Mouse (Mus musculus) layer of hippocampus, adult 18-20 months (tissue): Measurements from ENCODE around the gene Spdef. TPM values are rescaled to one million over a fixed set of nuclear protein-coding genes. Genes with fewer than 3 reads are reported as not detected.

Experiments used
- DNase-seq, 2 experiments: peaks; one replicate each; pipeline ENCODE4 v3.0.0; 2022; ENCODE audit warnings: low spot score in 2 of 2
- total RNA-seq, 2 experiments: library from RNA; stranded (reverse); gene quantifications; 2 replicates each; pipeline ENCODE4 v1.2.3; 2021

The Spdef gene
- total RNA-seq, 2 experiments from 2014 or later = not detected

DNA sequence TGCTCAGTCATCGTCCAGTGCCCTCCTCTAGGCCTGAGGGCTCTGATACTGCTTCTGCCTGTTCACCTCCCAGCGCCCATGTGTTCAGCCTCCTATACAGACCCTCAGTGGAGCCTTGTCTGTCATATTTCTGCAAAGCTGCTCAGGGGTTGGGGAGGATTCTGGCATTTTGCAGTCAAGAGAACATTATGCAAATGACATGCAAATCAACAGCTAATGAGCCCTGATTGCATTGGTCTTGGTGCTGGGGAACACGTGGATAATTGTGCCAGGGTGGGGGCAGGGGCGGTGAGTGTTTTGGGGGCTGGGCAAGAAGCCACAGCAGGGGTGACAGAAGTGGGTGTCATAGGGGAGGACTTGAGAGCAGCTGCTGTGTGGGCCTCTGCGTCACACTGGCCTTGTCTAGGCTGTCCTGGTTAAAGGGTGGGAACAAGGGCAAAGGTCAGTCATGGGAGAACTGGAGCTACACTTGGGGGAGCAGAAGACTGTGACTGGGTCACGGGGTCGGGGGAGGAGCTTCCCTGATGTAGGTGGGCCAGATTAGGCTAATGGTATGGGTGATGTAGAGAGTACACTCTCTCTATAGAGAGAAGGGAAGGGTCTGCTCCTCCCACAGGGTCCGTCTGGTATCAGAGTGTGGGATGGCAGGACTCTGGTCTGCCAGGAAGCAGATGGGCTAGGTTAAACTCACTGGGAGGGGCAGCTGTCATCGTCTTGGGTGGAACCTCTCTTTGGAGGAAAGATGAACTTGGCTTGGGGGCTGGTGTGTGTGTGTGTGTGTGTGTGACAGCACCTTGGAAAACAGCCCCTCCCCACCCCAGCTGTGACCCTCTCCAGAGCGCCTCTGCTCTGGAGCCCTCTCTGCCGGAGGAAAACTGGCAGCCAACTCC, 49.6 kb downstream of the Spdef start:
- peak in 1 of 2 experiments; percentile 60 for DNase-seq

DNA sequence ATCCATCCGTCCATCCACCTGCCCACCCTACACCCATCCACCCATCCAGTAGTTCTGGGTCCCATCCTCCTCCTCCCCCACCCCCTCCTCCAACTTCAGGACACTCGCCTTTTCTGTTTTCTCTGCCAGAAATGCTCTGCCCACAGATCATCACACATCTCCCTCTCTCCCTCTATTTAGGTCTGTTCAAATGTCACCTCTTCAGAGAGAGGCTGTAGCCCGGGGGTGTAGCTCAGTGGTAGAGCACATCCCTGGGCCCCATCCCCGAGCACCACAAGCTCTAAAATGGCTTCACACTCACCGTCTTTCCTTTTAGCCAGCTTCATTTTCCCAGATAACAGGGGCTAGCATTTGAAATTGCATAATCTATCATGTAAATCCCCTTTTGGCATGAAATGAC, 51.0 kb downstream of the Spdef start:
- DNase-seq = no peak

- DNase-seq = no peak
Observed at GRCm38 (mm10) chr17:27676270-27676669, 52.5 kb downstream of the Spdef start.

GRCm38 (mm10) chr17:27675453-27675852, 53.3 kb downstream of the Spdef start:
- no peak for DNase-seq

DNA sequence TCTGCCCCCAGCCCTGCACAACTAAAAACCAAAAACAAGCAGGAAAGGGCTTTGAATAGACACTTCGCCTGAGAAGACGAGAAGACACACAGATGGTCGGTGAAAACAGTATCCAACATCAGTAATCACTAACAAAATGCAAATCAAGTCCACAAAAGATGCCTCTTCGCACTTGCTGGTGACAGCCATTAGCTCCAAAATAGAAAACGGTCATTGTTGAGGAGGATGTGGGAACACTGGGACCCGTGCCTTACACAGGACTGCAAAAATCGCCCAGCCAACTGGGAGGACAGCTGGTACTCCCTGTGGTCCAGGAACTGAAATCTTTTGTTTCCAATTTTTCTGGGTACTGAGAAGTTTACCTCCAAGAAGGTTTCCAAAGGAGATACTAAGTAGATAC, 54.8 kb downstream of the Spdef start:
- DNase-seq = peak in 1 of 2 experiments; percentile 61

- no peak for DNase-seq
Observed at GRCm38 (mm10) chr17:27671720-27672119, 57.0 kb downstream of the Spdef start.

Other genes with a start within 250 kb of the Spdef start
- 10 to 100 TPM in 1 of 2 experiments, 1 to 10 TPM in 1; 9.2 to 12.8 TPM for gene Grm4, start 207.6 kb downstream of the Spdef start, total RNA-seq
- gene Hmga1, start 172.5 kb downstream of the Spdef start, total RNA-seq = 10 to 100 TPM; 42.1 to 44.6 TPM
- gene AI413582, start 163.2 kb downstream of the Spdef start, total RNA-seq = 10 to 100 TPM; 66.6 to 67.1 TPM
- 100 to 1,000 TPM; 521 to 525 TPM for gene Nudt3, start 105.5 kb downstream of the Spdef start, total RNA-seq
- 1 to 10 TPM in 1 of 2 experiments, not detected in 1; 1.9 TPM for gene RPS10-NUDT3, start 93.7 kb downstream of the Spdef start, total RNA-seq
- 100 to 1,000 TPM; 526 to 527 TPM for gene Rps10, start 92.3 kb downstream of the Spdef start, total RNA-seq
- gene Pacsin1, start 73.4 kb downstream of the Spdef start, total RNA-seq = 100 to 1,000 TPM; 339 to 340 TPM
- 100 to 1,000 TPM; 199 TPM for gene D17Wsu92e, start 91.7 kb upstream of the Spdef start, total RNA-seq
- 10 to 100 TPM; 44.8 to 51.7 TPM for gene Snrpc, start 109.2 kb upstream of the Spdef start, total RNA-seq
- gene Uhrf1bp1, start 127.5 kb upstream of the Spdef start, total RNA-seq = 10 to 100 TPM; 13.7 to 14.5 TPM
- gene Anks1, start 180.4 kb upstream of the Spdef start, total RNA-seq = 10 to 100 TPM; 37.2 to 41.4 TPM
- 10 to 100 TPM; 38.7 to 41.5 TPM for gene Taf11, start 180.9 kb upstream of the Spdef start, total RNA-seq